Mouse (Mus musculus) liver, embryonic 13.5 days (tissue): ENCODE results near the gene Clic4. TPM values are rescaled to one million over a fixed set of nuclear protein-coding genes. Genes with fewer than 3 reads are reported as not detected.

ENCODE experiments used
- ATAC-seq: fragments of 200-750 bp; cut with Nextera tagmentation; 2 replicates; pipeline ENCODE4 v1.8.0; 2017; ENCODE audit warnings: low read depth, mild to moderate bottlenecking, moderate number of reproducible peaks, moderate library complexity
- DNase-seq: peaks from one replicate; pipeline ENCODE4 v3.0.0; 2022
- H3K27ac ChIP-seq: fragments of 300-500 bp; sonication (generic); 2 replicates; pipeline ENCODE4 v1.5.1; 2015; ENCODE audit warnings: moderate library complexity, mild to moderate bottlenecking, inconsistent platforms
- H3K27me3 ChIP-seq: fragments of 300-500 bp; sonication (generic); 2 replicates; pipeline ENCODE4 v1.6.1; 2015; ENCODE audit warnings: mild to moderate bottlenecking, inconsistent platforms
- H3K36me3 ChIP-seq: fragments of 300-500 bp; sonication (generic); 2 replicates; pipeline ENCODE4 v1.6.1; 2015; ENCODE audit warnings: mild to moderate bottlenecking, inconsistent platforms
- H3K4me1 ChIP-seq: fragments of 300-500 bp; sonication (generic); replicated peaks from 2 replicates; pipeline ENCODE4 v1.6.1; 2015; ENCODE audit warnings: inconsistent platforms
- H3K4me2 ChIP-seq: fragments of 300-500 bp; sonication (generic); 2 replicates; pipeline ENCODE4 v1.6.1; 2015; ENCODE audit warnings: inconsistent platforms, mild to moderate bottlenecking, moderate library complexity
- H3K4me3 ChIP-seq: fragments of 300-500 bp; sonication (generic); replicated peaks from 2 replicates; pipeline ENCODE4 v1.5.1; 2015; ENCODE audit warnings: mild to moderate bottlenecking, inconsistent platforms
- H3K9ac ChIP-seq: fragments of 300-500 bp; sonication (generic); 2 replicates; pipeline ENCODE4 v1.6.1; 2015; ENCODE audit warnings: mild to moderate bottlenecking, inconsistent platforms
- H3K9me3 ChIP-seq: fragments of 300-500 bp; sonication (generic); replicated peaks from 2 replicates; pipeline ENCODE4 v1.6.1; 2016; ENCODE audit warnings: inconsistent platforms
- WGBS: fragments of 180-500 bp; shearing (Covaris S2); methylation state at CpG from one replicate; pipeline ENCODE4 v1.1.7; 2015; ENCODE audit not compliant: insufficient replicate concordance; 5-methylcytosine and 5-hydroxymethylcytosine counted together
- polyA plus RNA-seq: library from polyadenylated mRNA; unstranded; fragments of >200 nt; fragmentation: Nextera tagmentation; extraction: Ambion mirVana; gene quantifications from 2 replicates; pipeline ENCODE4 v1.2.1, GENCODE M21; 2015

Clic4 gene
- polyA plus RNA-seq, 1 experiment from 2014 or later, result 109 TPM

DNA sequence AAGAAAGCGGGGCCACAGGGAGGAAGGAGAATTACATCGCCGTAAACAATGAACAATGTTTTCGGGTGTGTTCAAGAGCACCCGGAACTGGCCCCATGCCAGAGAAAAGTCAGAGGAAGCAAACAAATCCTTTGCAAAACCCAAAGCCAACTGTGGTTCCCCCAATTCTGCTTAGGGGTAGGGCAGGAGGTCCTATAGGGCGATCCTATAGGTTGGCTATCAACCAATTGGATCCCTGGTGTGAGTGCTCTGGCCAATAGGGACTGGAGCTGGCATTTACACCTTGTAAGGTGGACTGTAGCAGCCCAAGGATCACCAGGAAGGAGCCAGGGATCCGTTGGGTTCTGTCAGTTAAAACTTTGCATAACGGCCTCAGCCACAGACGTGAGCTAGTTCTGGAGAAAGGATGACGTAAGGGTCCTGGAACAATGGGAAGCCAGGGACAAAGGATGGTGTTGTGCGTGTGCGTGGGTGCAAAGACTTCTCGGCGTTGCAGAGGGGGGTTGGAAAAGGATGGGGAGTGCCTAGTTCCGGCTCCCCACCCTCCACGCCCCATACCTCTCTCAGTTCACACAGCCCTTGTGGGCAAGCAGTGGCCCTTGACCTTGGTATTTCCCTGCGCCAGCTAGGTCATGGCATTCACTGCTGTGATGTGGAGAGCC is 34.5 kb upstream of the Clic4 start:
- ATAC-seq, result peak; percentile 87

DNA sequence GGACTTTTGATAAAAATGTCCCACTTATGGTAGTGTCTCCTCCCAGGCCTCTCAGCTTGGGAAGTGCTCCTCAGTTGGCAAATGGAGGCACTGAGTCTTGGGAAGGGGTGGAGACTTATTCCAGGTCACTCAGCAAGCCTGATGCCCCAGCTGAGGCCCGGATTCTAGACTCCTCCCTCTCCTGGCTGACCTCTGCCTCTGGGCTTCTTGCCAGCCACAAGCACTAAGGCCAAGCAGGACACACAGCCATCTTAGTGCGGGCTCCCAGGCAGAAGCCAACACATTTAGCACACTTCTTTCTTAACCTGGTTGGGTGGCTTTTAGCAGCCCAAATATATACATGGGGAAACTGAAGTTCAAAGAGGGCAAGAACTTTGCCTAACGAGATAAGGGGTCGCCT is 33.9 kb upstream of the Clic4 start:
- no peaks in the 10 kb centered on the region for H3K27me3 ChIP-seq
- no peaks in the 10 kb centered on the region for H3K36me3 ChIP-seq
- 0 out of 2 replicates have a peak overlapping the region, but pooled peaks have one; percentile 22 for H3K9ac ChIP-seq
- H3K27ac ChIP-seq, result peak overlapping the region; percentile 58
- no peak overlapping the region for H3K4me3 ChIP-seq
- peaks cover 60% of the 10 kb centered on the region for H3K4me1 ChIP-seq
- 43% methylated on average over 4 of the region's 4 CpGs for WGBS
- H3K9me3 ChIP-seq, result no peaks in the 10 kb centered on the region
- H3K4me2 ChIP-seq, result peak overlapping the region; percentile 51
- no peak for DNase-seq
- ATAC-seq, result no peak

More for the DNA sequence above, 34.5 kb upstream of the Clic4 start:
- Histone ChIP-seq H3K9me3 (no peaks in the 10 kb centered on the region), H3K27me3 (no peaks in the 10 kb centered on the region), H3K9ac (0 out of 2 replicates have a peak overlapping the region, but pooled peaks have one; percentile 17), H3K4me1 (peaks cover 60% of the 10 kb centered on the region), H3K4me3 (peak overlapping the region; percentile 17), H3K4me2 (peak overlapping the region; percentile 51), H3K27ac (peak overlapping the region; percentile 58; the same call in 1 of the 2 replicates), H3K36me3 (no peaks in the 10 kb centered on the region)
- peak; percentile 79 for DNase-seq
- 54% methylated on average over 17 of the region's 17 CpGs for WGBS

DNA sequence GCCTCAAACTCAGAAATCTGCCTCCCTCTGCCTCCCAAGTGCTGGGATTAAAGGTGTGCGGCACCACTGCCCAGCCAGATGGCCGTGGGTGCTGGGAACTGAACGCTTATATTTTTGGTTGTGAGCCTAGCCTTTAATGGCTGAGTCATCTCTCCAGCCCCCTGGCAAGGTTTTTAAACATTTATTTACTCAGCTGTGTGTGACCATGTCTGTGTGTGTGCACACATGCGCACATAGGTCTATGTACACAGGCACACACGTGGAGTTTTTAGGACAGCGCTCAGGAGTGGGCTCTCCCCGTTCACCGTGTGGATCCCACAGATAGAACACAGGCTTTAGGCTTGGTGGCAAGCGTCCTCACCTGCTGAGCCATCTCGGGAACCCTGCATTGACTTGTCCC is 29.6 kb upstream of the Clic4 start:
- peaks cover 63% of the 10 kb centered on the region for H3K4me1 ChIP-seq
- no peak for DNase-seq
- ATAC-seq, result no peak
- H3K27me3 ChIP-seq, result no peaks in the 10 kb centered on the region
- H3K4me3 ChIP-seq, result no peak overlapping the region
- no peak overlapping the region for H3K4me2 ChIP-seq
- WGBS, result 80% methylated on average over 10 of the region's 10 CpGs
- H3K27ac ChIP-seq, result no peak overlapping the region
- no peaks in the 10 kb centered on the region for H3K9me3 ChIP-seq
- peak overlapping the region; percentile 27; the same call in 1 of the 2 replicates for H3K9ac ChIP-seq
- no peaks in the 10 kb centered on the region for H3K36me3 ChIP-seq

DNA sequence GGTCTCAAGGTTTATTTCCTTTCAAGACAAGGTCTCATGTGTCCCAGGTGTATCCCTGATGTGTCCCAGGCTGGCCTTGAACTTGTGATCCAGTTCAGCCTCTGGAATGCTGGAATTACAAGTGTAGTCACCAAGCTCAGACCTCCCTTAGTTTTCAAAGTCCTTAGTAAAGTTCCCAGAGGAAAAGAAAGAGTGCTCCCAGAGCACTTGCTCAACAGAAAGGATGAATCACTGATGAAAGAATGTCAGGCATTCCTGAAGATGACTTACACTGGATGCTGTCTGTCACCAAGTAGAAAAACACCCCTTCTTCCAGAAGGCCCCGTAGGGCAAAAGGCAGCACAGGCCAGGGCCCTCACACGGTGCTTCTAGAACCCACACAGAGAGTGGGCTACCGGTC is 28.6 kb upstream of the Clic4 start:
- Histone ChIP-seq H3K27ac (0 out of 2 replicates have a peak overlapping the region, but pooled peaks have one; percentile 11), H3K4me2 (no peak overlapping the region), H3K36me3 (no peaks in the 10 kb centered on the region), H3K9me3 (no peaks in the 10 kb centered on the region), H3K27me3 (no peaks in the 10 kb centered on the region), H3K4me3 (no peak overlapping the region), H3K9ac (no peak overlapping the region), H3K4me1 (peaks cover 62% of the 10 kb centered on the region)
- DNase-seq (no peak), ATAC-seq (no peak)
- WGBS, result 69% methylated on average over 3 of the region's 3 CpGs

DNA sequence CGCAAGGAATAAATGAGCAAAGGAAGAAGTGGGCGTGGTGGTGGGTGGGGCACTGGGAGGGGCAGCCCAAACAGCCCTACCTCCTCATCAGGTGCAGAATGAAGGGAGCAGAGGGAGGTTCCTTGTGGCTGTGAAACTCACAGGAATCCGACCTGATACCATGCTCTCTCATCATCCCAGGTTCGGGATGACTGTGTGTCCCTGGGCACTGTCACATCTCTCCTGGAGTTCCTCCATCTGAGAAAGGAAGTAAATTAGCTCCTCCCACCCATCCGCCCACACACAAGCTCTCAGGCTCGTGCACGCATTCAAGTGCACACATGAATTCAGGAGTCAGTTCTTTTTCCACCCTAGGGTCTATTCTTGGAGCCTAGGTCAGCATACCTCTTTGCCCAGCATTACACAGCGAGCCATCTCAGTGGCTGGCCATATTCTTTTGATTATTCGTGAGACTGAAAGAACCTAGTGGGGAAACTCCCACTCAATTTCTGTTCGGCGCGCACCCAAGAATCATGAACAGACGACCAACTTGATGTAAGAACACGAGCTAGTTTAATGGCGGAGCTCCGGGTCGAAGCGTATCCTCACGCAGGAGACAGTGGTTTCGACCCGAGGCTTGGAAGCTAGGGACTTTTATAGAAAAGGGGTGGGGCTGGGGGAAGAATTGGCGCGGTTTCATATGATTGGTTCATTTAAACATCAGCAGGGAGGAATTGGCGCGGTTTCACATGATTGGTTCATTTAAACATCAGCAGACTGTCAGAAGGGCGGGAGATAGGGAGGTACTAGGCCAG is 27.8 kb upstream of the Clic4 start:
- WGBS, result 83% methylated on average over 26 of the region's 26 CpGs
- Histone ChIP-seq H3K27me3 (no peaks in the 10 kb centered on the region), H3K36me3 (no peaks in the 10 kb centered on the region), H3K4me2 (no peak overlapping the region), H3K9ac (no peak overlapping the region), H3K4me1 (peaks cover 60% of the 10 kb centered on the region), H3K27ac (no peak overlapping the region), H3K4me3 (no peak overlapping the region), H3K9me3 (no peaks in the 10 kb centered on the region)
- ATAC-seq (no peak), DNase-seq (no peak)

- H3K4me3 ChIP-seq, result no peak overlapping the region
- H3K9me3 ChIP-seq, result no peaks in the 10 kb centered on the region
- WGBS, result 83% methylated on average over 10 of the region's 10 CpGs
- DNase-seq, result no peak
- no peaks in the 10 kb centered on the region for H3K36me3 ChIP-seq
- H3K27me3 ChIP-seq, result no peaks in the 10 kb centered on the region
- H3K9ac ChIP-seq, result no peak overlapping the region
- peaks cover 66% of the 10 kb centered on the region for H3K4me1 ChIP-seq
- no peak for ATAC-seq
- H3K4me2 ChIP-seq, result no peak overlapping the region
- H3K27ac ChIP-seq, result no peak overlapping the region
These were observed 26.1 kb upstream of the Clic4 start for GRCm38 (mm10) chr4:135298680-135299079.

DNA sequence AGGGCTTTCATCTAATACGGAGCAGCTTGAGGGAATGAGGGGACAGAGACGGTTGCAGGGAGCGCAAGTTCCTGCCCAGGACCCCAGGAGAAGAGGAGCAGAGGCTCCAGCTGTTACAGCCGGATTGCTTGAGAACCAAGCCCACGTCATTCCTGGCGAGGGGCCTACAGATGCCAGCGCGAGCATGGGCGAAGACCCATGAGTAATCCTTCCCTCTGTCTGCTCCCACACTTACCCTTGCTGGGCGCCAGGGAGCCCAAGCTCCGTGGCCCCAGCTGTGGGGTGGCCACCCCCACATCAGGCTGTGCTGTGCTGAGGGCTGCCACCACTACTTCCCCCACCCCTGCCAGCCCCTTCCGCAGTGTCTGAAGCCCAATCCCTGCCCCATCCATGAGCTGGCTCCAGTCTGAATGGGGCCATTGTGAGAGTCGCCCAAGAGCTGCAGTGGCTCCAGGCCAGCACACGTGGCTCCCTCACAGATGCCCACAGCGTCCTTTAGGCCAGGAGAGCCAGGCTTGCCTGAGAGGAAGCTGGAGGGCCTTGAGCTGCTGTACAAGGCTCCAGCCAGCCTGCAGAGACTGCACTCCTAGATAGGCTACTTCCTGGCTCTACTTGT is 25.4 kb upstream of the Clic4 start:
- no peak overlapping the region for H3K4me2 ChIP-seq
- H3K36me3 ChIP-seq, result no peaks in the 10 kb centered on the region
- no peak overlapping the region for H3K9ac ChIP-seq
- no peak overlapping the region for H3K4me3 ChIP-seq
- H3K27me3 ChIP-seq, result no peaks in the 10 kb centered on the region
- no peaks in the 10 kb centered on the region for H3K9me3 ChIP-seq
- DNase-seq (no peak), ATAC-seq (0 out of 2 replicates have a peak, but pooled peaks have one; percentile 34)
- H3K4me1 ChIP-seq, result peaks cover 65% of the 10 kb centered on the region
- WGBS, result 77% methylated on average over 15 of the region's 15 CpGs
- no peak overlapping the region for H3K27ac ChIP-seq

DNA sequence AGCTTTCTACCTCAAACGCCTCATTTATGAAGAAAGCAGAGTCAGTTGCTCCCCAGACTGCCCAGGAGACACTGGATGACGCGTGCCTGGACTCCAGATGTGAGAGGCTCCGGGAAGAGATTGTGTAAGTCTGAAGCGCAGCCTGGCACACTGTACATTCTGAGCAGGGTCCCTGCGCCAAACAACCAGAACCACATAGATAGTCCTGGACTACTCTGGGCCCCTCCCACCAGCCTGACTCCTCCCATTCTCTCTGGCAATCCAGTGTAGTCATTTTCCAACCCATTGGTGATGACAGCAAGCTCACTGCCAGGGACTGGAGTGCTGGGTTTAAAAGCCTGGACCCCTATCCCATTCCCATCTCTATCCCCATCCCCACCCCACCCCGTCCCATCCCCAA is 24.5 kb upstream of the Clic4 start:
- Histone ChIP-seq H3K27me3 (no peaks in the 10 kb centered on the region), H3K9ac (no peak overlapping the region), H3K9me3 (no peaks in the 10 kb centered on the region), H3K27ac (no peak overlapping the region), H3K36me3 (no peaks in the 10 kb centered on the region), H3K4me2 (no peak overlapping the region), H3K4me3 (no peak overlapping the region), H3K4me1 (peaks cover 63% of the 10 kb centered on the region)
- ATAC-seq (no peak; the same call in 1 of the 2 replicates), DNase-seq (no peak)
- 71% methylated on average over 7 of the region's 7 CpGs for WGBS

- H3K4me1 ChIP-seq, result peaks cover 65% of the 10 kb centered on the region
- no peak for ATAC-seq
These were observed 24.0 kb upstream of the Clic4 start for GRCm38 (mm10) chr4:135296565-135296964.

GRCm38 (mm10) chr4:135293813-135294212 is 21.2 kb upstream of the Clic4 start:
- H3K27me3 ChIP-seq, result no peaks in the 10 kb centered on the region
- H3K4me1 ChIP-seq, result peaks cover 60% of the 10 kb centered on the region
- H3K4me3 ChIP-seq, result no peak overlapping the region
- no peak overlapping the region for H3K9ac ChIP-seq
- no peak for ATAC-seq
- H3K36me3 ChIP-seq, result no peaks in the 10 kb centered on the region
- no peak for DNase-seq
- H3K4me2 ChIP-seq, result no peak overlapping the region
- WGBS, result 74% methylated on average over 3 of the region's 3 CpGs
- H3K27ac ChIP-seq, result no peak overlapping the region
- H3K9me3 ChIP-seq, result no peaks in the 10 kb centered on the region

More at GRCm38 (mm10) chr4:135296565-135296964, 24.0 kb upstream of the Clic4 start:
- no peak for DNase-seq
- Histone ChIP-seq H3K27ac (no peak overlapping the region), H3K9me3 (no peaks in the 10 kb centered on the region), H3K36me3 (no peaks in the 10 kb centered on the region), H3K27me3 (no peaks in the 10 kb centered on the region), H3K4me3 (no peak overlapping the region), H3K9ac (no peak overlapping the region), H3K4me2 (no peak overlapping the region)

DNA sequence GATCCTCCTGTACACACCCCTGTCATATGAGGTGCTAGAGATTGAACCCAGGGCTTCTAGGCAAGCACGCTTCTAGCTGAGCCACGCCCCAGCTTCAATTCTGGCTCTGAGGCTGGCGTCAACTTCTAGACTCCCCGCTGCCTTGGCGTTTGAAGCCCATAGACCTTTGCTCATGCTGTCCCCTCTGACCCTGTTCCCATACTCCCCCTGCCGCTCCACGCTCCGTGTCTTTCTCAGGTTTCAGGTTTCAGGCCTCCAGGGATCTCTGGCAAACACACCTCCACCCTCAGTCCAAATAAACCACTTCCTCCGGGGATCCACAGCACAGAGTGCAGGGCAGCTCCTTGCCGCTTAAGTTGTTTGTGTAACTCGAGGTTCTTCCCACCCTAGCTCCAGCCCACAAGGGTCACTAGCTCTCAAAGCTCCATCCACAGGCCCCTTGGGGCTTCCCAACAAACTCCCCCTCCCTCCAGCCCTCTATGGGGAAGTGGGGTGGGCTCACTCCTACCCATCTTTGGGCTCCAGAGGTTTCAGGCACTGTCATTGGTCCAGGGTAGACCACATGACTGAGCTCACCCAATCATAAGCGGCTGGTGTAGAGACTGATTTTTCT is 20.0 kb upstream of the Clic4 start:
- H3K4me3 ChIP-seq, result peak overlapping the region; percentile 41
- peak overlapping the region; percentile 81 for H3K27ac ChIP-seq
- no peaks in the 10 kb centered on the region for H3K9me3 ChIP-seq
- peak; percentile 38; the same call in 1 of the 2 replicates for ATAC-seq
- DNase-seq, result peak; percentile 41
- H3K4me1 ChIP-seq, result peaks cover 60% of the 10 kb centered on the region
- WGBS, result 12% methylated on average over 12 of the region's 12 CpGs
- H3K4me2 ChIP-seq, result peak overlapping the region; percentile 66
- no peaks in the 10 kb centered on the region for H3K36me3 ChIP-seq
- H3K27me3 ChIP-seq, result no peaks in the 10 kb centered on the region
- H3K9ac ChIP-seq, result peak overlapping the region; percentile 65
